Mouse (Mus musculus) mouse embryonic stem cell (cell line): ENCODE results near the gene Colq.

Experiments
- in situ Hi-C, 2 experiments: fragments of 300-500 bp; cut with MboI; formaldehyde crosslinking; loops; 1 replicate in 1 of 2; 3 replicates in 1 of 2; pipeline ENCODE4 v1.14.3; 2019 to 2020; ENCODE audit warnings: low sequenced_read_pairs in 2 of 2, low pct_unique_long_range_greater_than_20kb in 1 of 2, mixed read lengths in 1 of 2; ENCODE audit not compliant: unreplicated experiment in 1 of 2

Gene Colq

DNA sequence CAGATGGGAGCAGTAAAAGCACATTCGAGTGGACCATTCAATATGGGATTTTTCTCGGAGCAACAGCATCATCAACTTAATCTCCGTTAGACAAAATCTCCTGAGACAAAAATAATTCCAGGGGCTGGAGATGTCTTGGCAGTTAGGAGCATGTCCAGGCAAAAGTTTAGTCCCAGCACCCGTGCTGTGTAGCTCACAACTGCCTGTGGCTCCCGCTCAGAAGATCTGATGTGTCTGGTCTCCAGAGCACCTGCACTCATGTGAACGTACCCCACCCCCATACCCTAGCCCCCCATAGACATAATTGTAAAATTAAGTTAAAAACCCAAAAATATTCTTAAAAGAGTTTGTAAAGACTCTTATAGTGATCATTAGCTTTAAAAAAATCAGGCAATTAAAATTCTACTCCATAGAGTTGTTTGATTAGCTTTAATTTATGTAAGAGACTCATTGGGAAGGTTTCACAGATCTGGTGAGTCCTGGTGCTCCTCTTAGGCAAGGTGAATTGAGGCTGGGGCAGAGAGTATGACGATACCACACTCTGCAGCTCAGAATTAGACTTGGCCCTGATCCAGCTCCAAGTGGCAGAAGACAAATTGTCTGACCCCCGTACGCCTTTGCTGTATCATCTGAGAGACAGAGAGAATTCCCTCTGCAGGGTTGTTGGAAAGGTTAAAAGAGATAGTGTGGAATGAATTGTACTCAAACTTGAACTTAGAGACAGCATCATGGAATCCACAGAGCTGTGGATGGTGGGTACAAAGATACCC is 13.0 kb downstream of the Colq start:
- in situ Hi-C loops = no loop called here

DNA sequence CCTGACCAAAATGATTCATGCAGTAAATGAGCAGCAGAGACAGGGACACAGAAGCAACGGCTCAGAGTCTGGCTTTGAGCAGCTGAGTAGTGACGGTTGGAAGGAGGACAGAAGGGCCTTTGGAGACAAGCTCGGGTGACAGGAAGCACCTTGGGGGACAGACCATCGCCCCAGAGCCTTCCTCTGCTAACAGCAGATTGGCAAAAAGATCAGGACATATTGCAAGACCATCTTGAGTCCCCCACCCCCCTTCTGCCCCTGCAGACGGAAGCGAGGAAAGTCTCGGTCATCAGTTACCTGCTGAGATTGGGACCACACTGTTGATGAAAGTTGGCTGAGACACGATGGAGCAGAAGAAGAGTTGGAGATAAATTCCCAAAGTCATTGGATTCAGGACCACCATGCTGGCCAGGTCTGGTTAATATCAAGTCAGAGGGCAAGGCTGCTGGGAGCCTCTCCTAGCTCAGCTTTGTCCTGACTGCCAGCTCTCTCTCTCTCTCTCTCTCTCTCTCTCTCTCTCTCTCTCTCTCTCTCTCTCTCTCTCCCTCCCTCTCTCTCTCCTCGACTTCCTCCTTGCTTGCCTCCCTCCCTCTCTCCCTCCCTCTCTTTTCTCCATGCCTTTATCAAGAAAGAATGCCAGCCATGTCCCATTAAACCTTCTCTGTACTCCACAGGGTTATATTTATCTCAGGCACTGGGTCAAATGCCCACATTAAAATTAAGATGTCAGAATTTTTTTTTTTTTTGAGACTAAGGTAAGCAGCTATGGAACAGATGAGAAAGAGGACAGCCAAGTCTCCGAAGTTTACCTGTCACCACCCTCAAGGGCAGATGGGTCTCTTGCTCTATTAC is 14.1 kb downstream of the Colq start:
- in situ Hi-C loops = no loop called here

DNA sequence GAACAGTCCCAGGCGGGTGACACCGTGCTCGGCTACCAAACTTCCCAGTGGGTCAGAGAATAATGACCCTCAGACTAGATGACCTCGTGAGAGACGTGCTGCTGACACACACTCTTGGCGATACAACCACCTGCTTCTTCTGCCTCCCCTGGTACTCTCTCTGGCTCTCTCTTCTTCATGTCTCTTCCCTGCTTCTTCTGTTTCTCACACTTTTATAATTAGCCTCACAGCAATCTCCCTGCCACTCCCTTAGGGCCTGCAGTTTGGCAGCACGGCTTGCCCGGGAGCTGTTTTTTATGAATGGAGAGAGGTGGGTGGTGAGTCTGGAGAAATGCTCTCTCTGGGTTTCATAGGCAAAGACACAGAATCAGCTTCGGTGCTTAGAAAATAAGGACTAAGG is 15.3 kb downstream of the Colq start:
- in situ Hi-C loops = no loop called here

DNA sequence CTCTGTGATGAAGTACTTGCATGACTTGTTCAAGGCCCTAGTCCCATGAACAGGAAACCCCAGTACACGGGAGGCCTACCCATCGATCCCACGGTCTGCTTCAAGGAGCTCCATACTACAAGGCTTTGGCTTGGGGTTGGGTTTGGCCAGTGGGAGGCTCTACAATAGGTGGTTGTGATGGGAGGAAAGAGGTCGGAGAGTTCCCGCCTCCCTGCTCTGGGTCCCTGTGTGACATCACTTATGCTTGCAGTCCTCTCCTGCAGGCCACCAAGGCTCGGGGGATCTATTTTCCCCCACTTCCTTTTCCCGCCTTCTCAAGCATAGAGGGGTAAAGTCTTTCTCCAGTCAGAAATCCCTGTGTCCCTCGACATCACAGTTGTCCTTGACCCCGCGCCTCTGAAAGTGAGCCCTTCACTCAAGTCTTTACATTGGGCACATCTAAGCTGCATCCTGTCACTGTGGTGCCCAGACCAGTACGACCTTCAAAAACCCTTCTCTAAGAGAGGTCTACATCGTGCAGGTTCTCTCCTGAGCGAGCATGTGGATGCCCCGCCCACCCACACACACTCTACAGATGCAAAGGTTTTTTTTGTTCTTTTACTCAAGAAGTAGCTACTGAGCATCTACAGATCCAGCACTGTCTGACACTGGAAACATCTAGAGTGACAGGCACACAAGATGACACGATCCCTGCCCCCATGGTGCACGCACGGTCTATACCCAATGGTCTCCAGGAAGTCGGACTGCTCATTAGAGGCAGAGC is 16.1 kb downstream of the Colq start:
- in situ Hi-C loops = no loop called here

DNA sequence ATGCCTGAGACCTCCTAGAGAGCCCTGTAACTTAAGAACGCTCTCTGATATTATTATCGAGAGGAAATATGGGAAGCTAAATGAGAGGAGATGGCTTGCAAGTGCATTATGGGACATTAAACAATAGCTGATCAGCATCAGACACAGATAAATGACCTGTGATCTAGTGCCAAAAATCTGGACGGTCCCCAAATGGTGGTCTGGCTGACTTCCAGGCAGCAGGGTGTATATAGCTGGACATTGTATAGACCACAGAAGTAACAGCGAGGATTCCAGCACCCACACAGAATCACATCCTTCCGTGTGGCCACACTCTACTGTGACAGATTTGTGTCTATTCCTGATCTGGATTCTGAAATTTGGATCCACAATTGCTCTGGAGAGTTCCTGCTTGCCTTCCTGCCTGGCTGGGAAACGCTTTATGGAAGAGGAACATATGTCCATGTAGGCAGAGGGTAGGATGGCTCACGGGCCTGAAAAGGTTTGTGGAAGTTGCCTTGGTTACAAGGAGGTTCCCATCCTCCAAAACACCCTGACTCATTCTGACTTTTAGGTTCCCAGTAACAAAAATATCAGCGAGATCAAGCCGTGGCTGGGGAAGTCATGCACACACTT is 18.5 kb downstream of the Colq start:
- in situ Hi-C loops = no loop called here

DNA sequence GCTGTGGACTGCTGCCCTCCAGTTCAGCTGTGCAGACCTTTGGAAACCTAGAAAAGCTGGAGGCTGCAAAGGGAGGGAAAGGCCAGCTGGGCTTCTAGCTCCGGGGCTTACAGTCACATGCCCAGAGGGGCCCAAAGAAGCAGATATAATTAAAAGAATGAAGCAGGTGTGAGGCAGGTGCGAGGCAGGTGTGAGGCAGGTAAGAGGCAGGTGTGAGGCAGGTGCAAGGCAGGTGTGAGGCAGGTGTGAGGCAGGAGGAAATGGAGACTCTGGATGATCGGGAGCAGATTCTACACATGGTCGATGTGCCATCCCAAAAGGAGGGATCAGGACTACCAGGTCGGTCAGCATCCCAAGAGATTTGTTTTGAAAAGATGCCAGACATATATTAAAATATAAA is 19.7 kb downstream of the Colq start:
- in situ Hi-C loops = no loop called here

DNA sequence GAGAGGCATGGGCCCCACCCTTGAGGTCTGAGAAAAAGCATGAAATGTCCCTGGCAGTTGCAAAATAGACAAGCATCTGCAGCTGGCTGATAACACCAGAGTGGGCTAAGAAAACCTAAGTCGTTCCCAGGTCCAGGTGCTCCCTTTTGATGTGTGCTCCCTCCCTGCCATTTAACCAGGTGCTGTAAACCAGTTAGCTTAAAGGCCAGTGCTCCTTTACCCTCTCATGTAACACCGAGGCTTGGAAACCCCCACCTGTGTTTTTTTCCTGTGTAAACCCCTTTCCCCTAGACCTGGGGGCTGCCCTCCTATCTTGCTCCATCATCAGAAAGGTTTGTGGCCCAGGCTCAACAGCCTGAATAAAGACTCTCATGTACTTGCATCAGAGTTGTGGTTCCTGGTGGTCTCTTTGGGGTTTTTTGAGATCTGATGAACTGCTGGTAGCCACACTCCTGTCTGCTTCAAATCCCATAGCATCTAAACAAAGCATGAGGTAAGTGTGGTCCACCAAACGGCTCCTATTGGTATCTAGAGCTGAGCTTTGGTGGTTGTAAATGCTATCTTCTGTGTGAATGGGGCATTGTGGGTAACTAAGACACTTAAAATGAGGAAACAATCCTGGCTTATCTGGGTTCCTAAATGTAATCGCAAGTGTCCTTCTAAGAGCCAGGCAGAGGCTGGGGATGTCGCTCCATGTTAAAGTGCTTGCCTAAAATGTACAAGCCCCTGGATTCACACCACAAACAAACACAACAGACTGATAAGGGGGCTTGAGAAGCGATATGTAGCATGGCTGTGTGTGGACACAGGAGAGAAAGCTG is 20.8 kb downstream of the Colq start:
- in situ Hi-C loops = no loop called here

DNA sequence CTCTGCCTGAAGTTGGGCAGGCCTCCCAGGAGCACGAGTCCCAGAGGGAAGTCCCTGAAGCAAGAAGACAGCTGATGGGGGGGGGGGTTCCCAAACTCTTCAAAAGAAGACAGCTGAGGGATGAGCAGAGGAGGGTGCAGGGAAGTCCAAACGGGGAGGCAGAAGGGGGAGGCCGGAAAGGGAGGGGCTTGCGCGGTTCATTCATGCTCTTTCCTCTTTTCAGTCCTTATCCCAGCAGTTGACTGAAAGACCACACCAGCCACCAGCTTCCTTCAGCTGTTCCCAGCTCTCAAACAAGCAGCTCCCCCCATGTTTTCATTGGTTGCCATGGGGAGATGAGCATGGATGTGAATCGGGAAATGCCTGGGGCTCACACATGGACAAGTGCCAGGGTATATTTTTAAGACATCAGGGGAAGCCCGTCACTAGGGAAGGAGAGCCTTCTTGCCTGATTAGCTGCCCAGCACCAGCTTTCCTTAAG is 22.0 kb downstream of the Colq start:
- in situ Hi-C loops = no loop called here

DNA sequence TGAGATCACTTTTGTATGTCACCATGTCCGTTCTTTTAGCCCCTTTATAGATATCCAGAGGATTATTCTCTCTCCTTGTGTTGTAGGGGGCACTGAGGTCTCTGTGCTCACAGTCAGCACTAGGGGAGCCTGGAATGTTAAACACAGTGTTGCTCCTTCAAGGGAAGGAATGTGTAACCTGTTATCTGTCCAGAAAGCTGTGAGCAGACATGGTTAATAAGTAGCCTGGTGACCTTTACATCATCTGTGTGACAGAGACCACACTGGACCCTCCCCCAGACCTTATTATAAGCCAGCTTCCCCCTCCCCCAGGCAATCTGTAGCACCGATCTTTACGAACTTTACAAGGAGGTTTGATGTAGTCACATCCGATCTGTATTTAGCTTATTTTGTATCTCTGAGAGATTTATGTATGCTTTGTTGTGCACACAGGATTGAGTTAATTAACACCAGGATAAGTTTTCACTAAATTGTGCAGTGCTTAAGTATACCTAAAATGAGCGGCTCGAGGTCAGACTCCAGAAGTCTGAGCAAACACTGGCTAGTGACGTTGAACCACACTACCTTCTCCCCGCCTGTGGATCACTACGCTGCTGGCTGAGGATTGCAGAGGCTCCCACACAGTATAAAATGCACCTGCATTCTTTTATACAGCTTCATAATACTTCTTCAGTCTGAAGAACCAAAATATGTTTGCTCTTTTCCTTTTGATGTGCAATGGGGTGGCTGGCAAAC is 25.5 kb downstream of the Colq start:
- in situ Hi-C loops = no loop called here

DNA sequence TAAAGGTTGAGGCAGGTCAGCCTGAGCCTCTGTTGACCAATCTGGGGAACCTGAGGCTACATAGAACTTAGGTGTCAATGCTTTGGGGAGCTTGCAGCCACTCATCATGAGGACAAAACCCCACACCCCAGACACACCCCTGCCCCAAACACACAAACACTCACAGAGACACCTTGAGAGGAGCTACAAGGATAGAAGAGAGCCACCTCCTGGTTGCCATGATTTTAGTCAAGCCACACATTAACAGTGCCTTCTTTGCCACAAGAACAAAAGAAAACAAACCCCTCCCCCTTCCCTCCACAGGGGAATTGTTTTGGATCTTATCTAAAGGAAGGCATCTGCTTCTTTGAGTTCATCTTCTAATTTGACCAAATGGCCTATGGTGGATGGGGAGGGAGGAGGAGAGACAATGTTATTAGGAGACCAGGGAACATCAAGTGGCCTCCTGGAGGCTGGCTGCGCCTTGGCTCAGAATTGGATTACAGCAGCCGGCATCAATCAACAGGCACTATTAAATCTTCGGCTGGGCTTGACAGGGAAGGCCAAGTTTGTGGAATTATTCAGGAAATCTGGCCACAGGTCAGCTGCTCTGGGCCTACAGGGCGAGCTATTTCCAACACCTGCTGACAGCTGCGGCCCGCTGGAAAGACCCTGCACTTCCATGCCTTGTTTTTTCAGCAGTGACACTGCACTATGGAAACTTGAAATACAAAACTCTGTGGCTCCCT is 26.5 kb downstream of the Colq start:
- in situ Hi-C loops = no loop called here

DNA sequence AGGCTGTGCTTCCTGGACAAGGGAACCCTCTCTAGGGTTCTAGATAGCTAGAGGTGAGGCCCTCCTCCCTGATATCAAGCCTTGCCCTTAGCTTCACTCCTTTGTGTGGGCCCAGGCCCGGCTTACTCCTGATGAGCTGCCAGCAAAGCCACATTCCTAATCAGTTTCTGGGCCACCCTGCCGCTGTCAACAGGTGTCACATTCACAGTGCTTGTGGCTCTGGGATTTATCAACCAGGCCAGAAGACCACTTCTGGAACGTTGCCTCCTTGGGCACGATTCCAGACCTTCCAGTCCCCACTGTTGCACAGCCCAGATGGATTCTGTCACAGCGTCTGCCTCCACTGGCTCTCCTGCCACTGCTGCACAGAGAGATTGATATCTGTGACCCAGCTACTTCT is 30.3 kb downstream of the Colq start:
- in situ Hi-C loops = no loop called here

DNA sequence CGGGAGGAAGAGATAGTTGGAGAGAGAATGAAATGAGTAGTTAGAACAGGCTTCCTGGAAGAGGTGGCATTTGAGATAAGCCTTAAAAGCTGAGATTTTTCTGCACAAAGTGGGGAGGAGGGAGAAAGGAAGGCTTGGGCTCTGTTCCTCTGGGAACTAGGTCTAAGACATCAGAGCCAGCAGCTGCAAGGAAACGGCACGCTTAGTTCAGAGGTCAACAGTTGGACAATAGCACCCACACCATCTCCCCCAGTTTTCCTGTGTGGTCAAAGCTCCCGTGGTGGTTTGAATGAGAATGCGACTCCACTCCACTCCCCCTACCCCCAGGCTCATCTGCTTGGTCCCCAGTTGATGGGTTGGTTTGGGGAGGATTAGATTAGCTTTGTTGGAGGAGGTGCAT is 31.9 kb downstream of the Colq start:
- in situ Hi-C loops = no loop called here

DNA sequence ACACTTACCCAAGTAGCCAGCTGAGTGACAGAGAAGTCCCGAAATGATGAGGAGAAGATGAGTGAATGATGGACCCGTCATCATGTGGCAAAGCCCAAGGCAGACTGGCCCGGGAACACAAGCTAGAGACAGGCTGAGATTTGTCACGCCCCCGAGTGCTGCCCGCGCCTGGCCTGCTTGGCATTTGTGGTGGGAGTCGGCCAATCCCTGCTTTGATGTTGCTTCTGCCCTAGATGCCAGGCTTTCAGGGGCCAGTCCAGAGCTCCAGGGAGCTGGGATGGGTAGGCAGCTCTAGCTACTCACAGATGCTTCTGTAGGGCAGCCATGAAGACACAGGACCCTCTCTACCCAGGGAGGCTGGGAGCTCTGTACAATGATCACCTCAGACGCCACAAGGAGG is 33.4 kb downstream of the Colq start:
- in situ Hi-C loops = no loop called here

DNA sequence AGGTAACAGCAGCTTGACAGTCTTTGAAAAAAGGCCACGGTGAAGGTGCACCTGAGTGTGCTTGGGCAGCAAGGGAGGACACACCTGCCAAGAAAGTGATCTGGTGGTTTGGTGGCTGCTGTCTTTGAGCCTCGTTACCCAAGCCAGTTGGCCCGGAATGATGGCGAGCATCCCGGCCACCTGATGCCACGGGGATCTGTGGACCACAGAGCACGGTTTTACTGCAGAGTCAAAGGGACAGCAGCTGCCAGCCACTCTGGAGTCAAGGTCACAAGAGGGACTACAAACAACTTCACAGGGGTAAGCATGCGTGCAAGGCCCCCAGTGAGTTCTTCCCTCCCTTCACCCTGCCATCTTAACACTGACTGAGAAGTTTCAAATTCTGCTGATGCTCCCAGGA is 33.9 kb downstream of the Colq start:
- in situ Hi-C loops = no loop called here

DNA sequence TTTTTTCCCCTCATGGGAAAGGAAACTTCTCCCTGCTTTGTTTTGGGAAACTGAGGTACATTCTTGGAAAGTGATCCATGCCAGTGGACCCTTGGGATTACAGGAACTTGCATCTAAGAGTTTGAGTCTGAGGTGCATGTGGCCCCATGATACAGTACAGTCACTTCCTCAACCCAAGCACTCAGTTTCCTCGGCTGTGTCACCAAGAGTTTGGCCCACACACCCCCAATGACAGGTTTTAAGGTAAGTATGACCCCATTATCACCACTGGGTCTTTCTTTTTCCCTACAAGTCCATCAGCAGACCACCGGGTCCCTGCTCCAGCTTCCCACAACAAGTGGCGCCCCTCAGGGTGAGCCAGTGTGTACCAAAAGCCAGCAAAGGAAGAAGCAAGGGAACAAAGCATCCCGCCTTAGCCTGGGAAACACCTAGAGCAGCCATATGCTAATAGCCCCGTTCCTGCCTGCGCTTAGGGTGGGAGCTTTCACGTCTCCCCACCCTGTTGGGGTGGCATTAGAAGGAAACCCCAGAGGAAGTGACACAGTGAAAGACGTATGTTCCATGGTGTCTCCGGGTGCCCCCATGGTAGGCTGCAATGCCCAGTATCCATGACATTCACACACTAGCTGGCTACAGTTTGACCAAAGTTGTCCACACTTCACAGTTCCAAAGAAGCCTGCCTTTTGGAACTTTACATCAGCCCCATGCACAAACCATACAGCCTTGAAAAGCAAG is 34.5 kb downstream of the Colq start:
- in situ Hi-C loops = no loop called here

DNA sequence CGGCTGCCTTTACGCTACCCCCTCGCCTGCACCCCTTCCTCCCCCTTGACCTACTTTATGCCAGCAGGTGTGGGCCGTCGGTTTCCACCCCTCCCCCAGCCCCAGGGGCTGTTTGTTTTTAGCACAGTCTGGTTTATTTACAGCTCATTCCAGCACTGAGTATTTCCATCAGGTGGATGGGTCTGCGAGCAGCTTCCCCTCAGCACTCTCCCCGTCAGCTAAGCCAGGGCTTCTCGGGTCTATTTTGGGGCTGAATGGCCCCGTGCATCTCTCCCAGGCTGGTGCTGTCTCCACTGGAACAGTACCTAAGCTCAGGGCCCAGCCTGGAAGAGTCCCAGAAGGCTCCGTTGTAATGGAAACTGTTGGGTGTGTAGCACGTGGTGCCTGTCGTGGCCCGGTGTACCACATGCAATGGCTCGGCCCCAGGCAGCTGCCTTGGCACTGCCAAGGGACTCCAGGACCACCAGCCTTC is 35.1 kb downstream of the Colq start:
- in situ Hi-C loops = no loop called here
